Mouse (Mus musculus) midbrain, embryonic 10.5 days (tissue): ENCODE results near the gene Inpp5d. TPM values are rescaled to one million over a fixed set of nuclear protein-coding genes. Genes with fewer than 3 reads are reported as not detected.
"Not testable (repeated sequence)": the region's sequence is repeated elsewhere in the genome, so short reads cannot be mapped to it uniquely, and the experiment has no call there.

Experiments used
- DNase-seq: peaks from one replicate; pipeline ENCODE4 v3.0.0-alpha.2; 2017; ENCODE audit warnings: low spot score
- H3K27ac ChIP-seq: fragments of 300-500 bp; sonication (generic); replicated peaks from 2 replicates; pipeline ENCODE4 v1.5.1; 2016; ENCODE audit warnings: mild to moderate bottlenecking
- H3K27me3 ChIP-seq: fragments of 300-500 bp; sonication (generic); 2 replicates; pipeline ENCODE4 v1.6.1; 2016; ENCODE audit warnings: low read depth, mild to moderate bottlenecking; ENCODE audit not compliant: poor library complexity, severe bottlenecking
- H3K36me3 ChIP-seq: fragments of 300-500 bp; sonication (generic); 2 replicates; pipeline ENCODE4 v1.6.1; 2016; ENCODE audit warnings: mild to moderate bottlenecking, moderate library complexity
- H3K4me1 ChIP-seq: fragments of 300-500 bp; sonication (generic); 2 replicates; pipeline ENCODE4 v1.6.1; 2016
- H3K4me3 ChIP-seq: fragments of 300-500 bp; sonication (generic); 2 replicates; pipeline ENCODE4 v1.5.1; 2016; ENCODE audit warnings: mild to moderate bottlenecking, moderate library complexity
- H3K9me3 ChIP-seq: fragments of 300-500 bp; sonication (generic); replicated peaks from 2 replicates; pipeline ENCODE4 v1.6.1; 2016; ENCODE audit warnings: mild to moderate bottlenecking
- WGBS: fragments of 180-500 bp; shearing (Covaris S2); methylation state at CpG from one replicate; pipeline ENCODE4 v1.1.7; 2016; 5-methylcytosine and 5-hydroxymethylcytosine counted together
- polyA plus RNA-seq: library from polyadenylated mRNA; unstranded; fragments of >200 nt; fragmentation: Nextera tagmentation; extraction: Ambion mirVana; gene quantifications from 2 replicates; pipeline ENCODE4 v1.2.1, GENCODE M21; 2016

The Inpp5d gene
- polyA plus RNA-seq, 1 experiment from 2014 or later = 3.6 TPM

GRCm38 (mm10) chr1:87668300-87668699 is 48.2 kb downstream of the Inpp5d start:
- H3K36me3 ChIP-seq = no peaks in the 10 kb centered on the region
- no peak for DNase-seq
- H3K9me3 ChIP-seq = peaks cover 4% of the 10 kb centered on the region; the same call in 1 of the 2 replicates
- no peaks in the 10 kb centered on the region for H3K4me1 ChIP-seq
- no peak overlapping the region for H3K27ac ChIP-seq
- WGBS = 89% methylated on average over 7 of the region's 7 CpGs
- no peaks in the 10 kb centered on the region for H3K27me3 ChIP-seq
- H3K4me3 ChIP-seq = no peak overlapping the region

DNA sequence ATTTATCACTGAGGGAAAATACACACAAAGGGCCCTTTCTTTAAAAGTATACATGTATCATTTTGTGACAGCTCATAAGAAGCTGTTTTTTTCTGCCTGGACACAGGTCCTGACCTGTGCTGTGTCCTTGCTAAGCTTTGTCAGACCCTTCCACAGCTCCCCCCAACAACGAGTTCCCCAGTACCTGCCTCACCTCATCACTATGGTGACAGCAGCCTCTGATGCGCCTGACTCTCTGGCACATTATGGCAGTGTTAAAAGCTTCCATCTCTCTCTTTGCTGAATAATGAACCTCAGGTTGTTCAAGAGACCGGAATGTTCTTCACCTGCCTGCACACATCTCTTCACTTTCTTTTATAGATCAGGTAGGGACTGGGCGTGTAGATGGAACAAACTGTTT is 51.4 kb downstream of the Inpp5d start:
- Histone ChIP-seq H3K27me3 (no peaks in the 10 kb centered on the region), H3K4me1 (no peaks in the 10 kb centered on the region), H3K4me3 (no peak overlapping the region), H3K9me3 (no peaks in the 10 kb centered on the region), H3K36me3 (no peaks in the 10 kb centered on the region), H3K27ac (no peak overlapping the region)
- 73% methylated on average over 4 of the region's 4 CpGs for WGBS
- no peak for DNase-seq

- 81% methylated on average over 9 of the region's 9 CpGs for WGBS
- no peak overlapping the region for H3K4me3 ChIP-seq
- H3K4me1 ChIP-seq = no peaks in the 10 kb centered on the region
- H3K36me3 ChIP-seq = no peaks in the 10 kb centered on the region
- DNase-seq = no peak
- no peaks in the 10 kb centered on the region for H3K9me3 ChIP-seq
- no peak overlapping the region for H3K27ac ChIP-seq
- no peaks in the 10 kb centered on the region for H3K27me3 ChIP-seq
Observed at GRCm38 (mm10) chr1:87673822-87674604, 53.9 kb downstream of the Inpp5d start.

GRCm38 (mm10) chr1:87676006-87676405 is 55.9 kb downstream of the Inpp5d start:
- Histone ChIP-seq H3K9me3 (no peaks in the 10 kb centered on the region), H3K4me1 (no peaks in the 10 kb centered on the region), H3K27ac (no peak overlapping the region), H3K27me3 (no peaks in the 10 kb centered on the region), H3K4me3 (no peak overlapping the region), H3K36me3 (no peaks in the 10 kb centered on the region)
- WGBS = 82% methylated on average over 6 of the region's 6 CpGs
- no peak for DNase-seq

GRCm38 (mm10) chr1:87679089-87679488 is 59.0 kb downstream of the Inpp5d start:
- H3K27me3 ChIP-seq = no peaks in the 10 kb centered on the region
- 85% methylated on average over 5 of the region's 5 CpGs for WGBS
- H3K27ac ChIP-seq = no peak overlapping the region
- 0 out of 2 replicates have a peak, but pooled peaks cover 3% of the 10 kb centered on the region for H3K9me3 ChIP-seq
- no peaks in the 10 kb centered on the region for H3K36me3 ChIP-seq
- DNase-seq = no peak
- H3K4me1 ChIP-seq = no peaks in the 10 kb centered on the region
- H3K4me3 ChIP-seq = no peak overlapping the region

DNA sequence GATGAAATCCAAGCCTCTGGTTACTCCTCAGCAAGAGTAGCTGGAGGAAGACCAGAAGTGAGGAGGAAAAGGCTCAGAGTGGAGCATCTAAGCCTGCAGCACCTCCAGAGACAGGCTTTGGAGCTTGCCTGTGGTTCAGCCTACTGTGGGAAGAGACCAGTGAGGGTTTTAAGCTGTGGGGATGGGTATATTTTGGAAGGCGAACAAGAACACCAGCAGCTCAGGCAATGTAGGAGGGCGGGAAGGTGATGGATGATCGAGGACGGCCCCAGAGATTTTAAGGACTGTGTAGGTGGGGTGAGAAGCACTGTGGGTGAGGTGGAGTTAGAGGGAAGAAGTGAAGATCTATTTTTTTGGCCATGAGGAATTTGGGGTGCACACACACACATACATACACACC is 60.8 kb downstream of the Inpp5d start:
- Histone ChIP-seq H3K4me1 (no peaks in the 10 kb centered on the region), H3K9me3 (0 out of 2 replicates have a peak, but pooled peaks cover 5% of the 10 kb centered on the region), H3K4me3 (no peak overlapping the region), H3K27me3 (no peaks in the 10 kb centered on the region), H3K36me3 (no peaks in the 10 kb centered on the region), H3K27ac (no peak overlapping the region)
- 94% methylated on average over 4 of the region's 4 CpGs for WGBS
- no peak for DNase-seq

- not testable (repeated sequence) for H3K9me3 ChIP-seq, H3K4me1 ChIP-seq, DNase-seq, H3K4me3 ChIP-seq, H3K36me3 ChIP-seq, H3K27ac ChIP-seq, H3K27me3 ChIP-seq
- 77% methylated on average over 7 of the region's 7 CpGs for WGBS
Observed at GRCm38 (mm10) chr1:87682473-87682872, 62.4 kb downstream of the Inpp5d start.

- WGBS = 91% methylated on average over 5 of the region's 5 CpGs
- Histone ChIP-seq H3K27me3 (no peaks in the 10 kb centered on the region), H3K4me1 (no peaks in the 10 kb centered on the region), H3K27ac (no peak overlapping the region), H3K9me3 (0 out of 2 replicates have a peak, but pooled peaks cover 5% of the 10 kb centered on the region), H3K36me3 (no peaks in the 10 kb centered on the region), H3K4me3 (no peak overlapping the region)
- no peak for DNase-seq
Observed at GRCm38 (mm10) chr1:87684071-87684470, 64.0 kb downstream of the Inpp5d start.

DNA sequence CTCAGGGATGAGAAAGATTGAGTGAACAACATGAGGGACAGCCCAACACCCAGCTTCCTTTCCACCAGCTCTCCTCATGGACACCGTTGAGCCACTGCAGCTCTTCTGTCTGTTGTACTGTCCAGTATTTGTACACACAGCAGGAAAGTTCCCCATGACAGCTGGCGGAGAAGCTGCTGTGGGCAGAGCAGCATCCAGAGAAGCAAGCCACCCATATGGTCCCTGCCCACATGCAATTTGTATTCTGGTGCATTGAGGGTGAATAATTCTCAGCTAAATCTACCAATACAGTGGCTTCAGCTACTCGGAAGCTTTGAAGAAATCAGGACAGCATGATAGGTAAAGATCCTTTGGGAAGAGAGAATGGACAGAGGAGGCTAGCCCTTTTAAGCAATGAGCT is 64.7 kb downstream of the Inpp5d start:
- H3K4me3 ChIP-seq = no peak overlapping the region
- H3K36me3 ChIP-seq = no peaks in the 10 kb centered on the region
- no peak overlapping the region for H3K27ac ChIP-seq
- WGBS = 88% methylated on average over 3 of the region's 3 CpGs
- no peak for DNase-seq
- H3K9me3 ChIP-seq = 0 out of 2 replicates have a peak, but pooled peaks cover 5% of the 10 kb centered on the region
- H3K4me1 ChIP-seq = no peaks in the 10 kb centered on the region
- H3K27me3 ChIP-seq = no peaks in the 10 kb centered on the region

- Histone ChIP-seq H3K4me3 (no peak overlapping the region), H3K27me3 (no peaks in the 10 kb centered on the region), H3K9me3 (0 out of 2 replicates have a peak, but pooled peaks cover 5% of the 10 kb centered on the region), H3K36me3 (no peaks in the 10 kb centered on the region), H3K27ac (no peak overlapping the region), H3K4me1 (no peaks in the 10 kb centered on the region)
- WGBS = 79% methylated on average over 4 of the region's 4 CpGs
- DNase-seq = no peak
Observed at GRCm38 (mm10) chr1:87686351-87686750, 66.2 kb downstream of the Inpp5d start.

- 48% methylated on average over 1 of the region's 1 CpGs for WGBS
- H3K27ac ChIP-seq = no peak overlapping the region
- H3K9me3 ChIP-seq = 0 out of 2 replicates have a peak, but pooled peaks cover 5% of the 10 kb centered on the region
- H3K36me3 ChIP-seq = no peaks in the 10 kb centered on the region
- no peaks in the 10 kb centered on the region for H3K4me1 ChIP-seq
- no peaks in the 10 kb centered on the region for H3K27me3 ChIP-seq
- H3K4me3 ChIP-seq = no peak overlapping the region
- no peak for DNase-seq
Observed at GRCm38 (mm10) chr1:87687009-87687408, 66.9 kb downstream of the Inpp5d start.

- H3K9me3 ChIP-seq = no peaks in the 10 kb centered on the region
- no peaks in the 10 kb centered on the region for H3K27me3 ChIP-seq
- no peak overlapping the region for H3K27ac ChIP-seq
- no peak for DNase-seq
- H3K4me1 ChIP-seq = no peaks in the 10 kb centered on the region
- no peak overlapping the region for H3K4me3 ChIP-seq
- WGBS = 100% methylated on average over 1 of the region's 1 CpGs
- no peaks in the 10 kb centered on the region for H3K36me3 ChIP-seq
Observed at GRCm38 (mm10) chr1:87689661-87690341, 69.7 kb downstream of the Inpp5d start.

DNA sequence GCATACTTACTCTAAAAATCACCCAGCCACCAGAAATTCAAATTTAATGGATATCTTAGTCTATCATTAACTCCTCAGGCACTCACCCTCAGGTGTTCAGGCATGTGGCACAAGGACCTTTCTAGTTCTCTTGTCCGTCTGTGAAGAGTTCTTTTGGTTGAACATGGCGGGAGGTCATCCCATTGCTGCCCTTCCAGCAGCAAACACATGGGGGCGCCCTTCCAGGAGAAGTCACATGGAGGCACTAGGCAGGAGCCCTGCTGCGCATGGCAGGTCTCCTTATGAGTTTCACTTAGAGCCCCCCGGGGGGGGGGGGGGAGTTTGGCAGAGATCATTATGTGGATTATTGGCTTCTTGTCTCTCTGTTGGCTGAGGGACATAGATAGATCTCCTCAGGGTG is 76.2 kb downstream of the Inpp5d start:
- Histone ChIP-seq H3K4me1 (no peaks in the 10 kb centered on the region), H3K27me3 (no peaks in the 10 kb centered on the region), H3K36me3 (no peaks in the 10 kb centered on the region), H3K27ac (no peak overlapping the region), H3K9me3 (no peaks in the 10 kb centered on the region), H3K4me3 (no peak overlapping the region)
- DNase-seq = no peak
- WGBS = 74% methylated on average over 5 of the region's 5 CpGs
